Mouse (Mus musculus) lung, embryonic 16.5 days (tissue): ENCODE measurements around the gene Spem2. TPM values are rescaled to one million over a fixed set of nuclear protein-coding genes. Genes with fewer than 3 reads are reported as not detected.

ENCODE experiments used
- ATAC-seq: fragments of 200-750 bp; cut with Nextera tagmentation; 2 replicates; pipeline ENCODE4 v1.8.0; 2017; ENCODE audit warnings: low read depth, mild to moderate bottlenecking, moderate library complexity
- H3K27ac ChIP-seq: fragments of 300-500 bp; sonication (generic); 2 replicates; pipeline ENCODE4 v1.5.1; 2014; ENCODE audit warnings: mild to moderate bottlenecking, control low read depth, low read length
- H3K27me3 ChIP-seq: fragments of 300-500 bp; sonication (generic); 2 replicates; pipeline ENCODE4 v1.6.1; 2014; ENCODE audit warnings: low read depth, low read length, mixed read lengths; ENCODE audit not compliant: control insufficient read depth, insufficient read depth
- H3K36me3 ChIP-seq: fragments of 300-500 bp; sonication (generic); 2 replicates; pipeline ENCODE4 v1.6.1; 2014; ENCODE audit warnings: low read length; ENCODE audit not compliant: control insufficient read depth, insufficient read depth
- H3K4me1 ChIP-seq: fragments of 300-500 bp; sonication (generic); replicated peaks from 2 replicates; pipeline ENCODE4 v1.6.1; 2014; ENCODE audit warnings: low read length, mixed read lengths; ENCODE audit not compliant: control insufficient read depth, insufficient read depth
- H3K4me2 ChIP-seq: fragments of 300-500 bp; sonication (generic); 2 replicates; pipeline ENCODE4 v1.6.1; 2014; ENCODE audit warnings: low read depth, low read length, control low read depth
- H3K4me3 ChIP-seq: fragments of 300-500 bp; sonication (generic); 2 replicates; pipeline ENCODE4 v1.5.1; 2014; ENCODE audit warnings: mild to moderate bottlenecking, low read length, control low read depth
- H3K9ac ChIP-seq: fragments of 300-500 bp; sonication (generic); 2 replicates; pipeline ENCODE4 v1.6.1; 2014; ENCODE audit warnings: low read length, control low read depth
- H3K9me3 ChIP-seq: fragments of 300-500 bp; sonication (generic); 2 replicates; pipeline ENCODE4 v1.6.1; 2016; ENCODE audit warnings: low read length; ENCODE audit not compliant: control insufficient read depth
- WGBS: fragments of 180-500 bp; shearing (Covaris S2); extraction: QIAGEN DNeasy Blood & Tissue Kit; methylation state at CpG from one replicate; pipeline ENCODE4 v1.1.7; 2014; 5-methylcytosine and 5-hydroxymethylcytosine counted together
- polyA plus RNA-seq: library from polyadenylated mRNA; unstranded; fragments of >200 nt; fragmentation: Nextera tagmentation; extraction: Ambion mirVana; gene quantifications from 2 replicates; pipeline ENCODE4 v1.2.1, GENCODE M21; 2015

Spem2 gene
- polyA plus RNA-seq, 1 experiment from 2014 or later: not detected

DNA sequence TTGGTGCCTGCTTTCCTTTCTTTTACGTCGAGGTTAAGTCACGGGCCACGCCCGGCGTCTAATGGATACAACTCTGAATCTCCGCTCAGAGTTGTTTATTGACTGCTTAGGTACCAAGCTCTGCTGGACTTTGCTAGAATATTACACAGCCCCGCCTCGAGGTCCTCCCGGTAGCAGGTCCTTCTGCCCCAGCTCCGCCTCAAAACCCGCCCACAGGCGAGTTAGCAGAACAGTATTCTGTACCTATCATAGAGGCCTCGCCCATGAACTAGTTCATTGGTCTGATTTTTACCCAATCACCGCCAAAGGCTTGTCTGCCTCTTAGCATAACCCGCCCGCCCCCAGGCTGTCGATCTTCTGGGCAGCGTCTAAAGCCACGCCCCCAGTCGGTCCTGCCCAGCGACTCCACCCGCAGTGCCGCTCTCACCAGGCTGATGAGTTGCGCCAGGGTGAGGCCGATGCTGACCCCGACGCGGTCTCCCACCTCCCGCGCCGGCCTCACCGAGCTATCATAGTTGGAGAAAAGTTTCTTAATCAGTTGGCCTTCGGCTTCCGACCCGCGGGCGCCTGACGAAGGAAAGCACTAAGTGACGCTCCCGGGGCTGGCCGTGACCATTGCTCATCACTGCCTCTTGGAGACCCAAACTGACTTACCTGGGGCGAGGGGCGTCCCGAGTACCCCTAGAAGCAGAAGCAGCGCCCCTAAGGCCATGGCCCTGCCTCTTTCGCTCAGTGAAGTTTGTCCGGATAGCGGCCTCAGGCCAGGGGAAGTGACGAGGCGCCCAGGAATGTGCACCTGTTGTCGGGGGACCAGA, 22.9 kb downstream of the Spem2 start, which contains the start of gene Chrnb1:
TSS of gene Chrnb1 (minus strand) at position 776 of the 815 bp plus-strand sequence.
- Histone ChIP-seq H3K27ac (peak within 1 kb of the TSS; percentile 51; the same call in 1 of the 2 replicates), H3K36me3 (no peaks in the 10 kb centered on the region), H3K4me1 (peaks cover 14% of the 10 kb centered on the region), H3K4me2 (peak within 1 kb of the TSS; percentile 97), H3K4me3 (peak within 1 kb of the TSS; percentile 62), H3K9me3 (no peaks in the 10 kb centered on the region), H3K9ac (peak within 1 kb of the TSS; percentile 67), H3K27me3 (peaks cover 2% of the 10 kb centered on the region; the same call in 1 of the 2 replicates)
- 2% methylated on average over 52 of the region's 52 CpGs for WGBS
- ATAC-seq: peak; percentile 97

DNA sequence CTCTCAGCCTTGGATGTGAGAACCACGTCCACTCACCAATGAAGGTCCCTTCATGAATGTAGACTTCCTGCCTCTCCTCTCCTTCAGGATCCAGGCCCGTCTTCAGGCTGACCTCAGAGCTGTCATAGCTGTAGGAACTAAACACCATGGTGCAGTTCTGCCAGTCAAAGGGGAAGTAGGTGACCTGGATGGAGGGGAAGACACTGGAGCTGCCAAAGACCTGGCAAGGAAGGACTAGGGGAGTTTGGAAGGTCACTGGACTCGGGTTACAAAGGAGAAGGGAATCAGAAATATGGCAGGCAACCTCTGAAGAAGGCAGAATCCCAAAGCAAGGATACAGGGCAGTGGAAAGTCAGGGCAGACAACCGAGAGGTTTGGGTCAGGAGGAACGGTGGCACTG, 24.8 kb downstream of the Spem2 start:
- no peaks in the 10 kb centered on the region; the same call in 1 of the 2 replicates for H3K27me3 ChIP-seq
- H3K4me2 ChIP-seq: no peak overlapping the region
- H3K4me3 ChIP-seq: no peak overlapping the region
- no peaks in the 10 kb centered on the region for H3K9me3 ChIP-seq
- no peak overlapping the region for H3K9ac ChIP-seq
- WGBS: 54% methylated on average over 5 of the region's 5 CpGs
- 0 out of 2 replicates have a peak, but pooled peaks cover 2% of the 10 kb centered on the region for H3K4me1 ChIP-seq
- no peak overlapping the region for H3K27ac ChIP-seq
- no peaks in the 10 kb centered on the region for H3K36me3 ChIP-seq
- no peak for ATAC-seq

DNA sequence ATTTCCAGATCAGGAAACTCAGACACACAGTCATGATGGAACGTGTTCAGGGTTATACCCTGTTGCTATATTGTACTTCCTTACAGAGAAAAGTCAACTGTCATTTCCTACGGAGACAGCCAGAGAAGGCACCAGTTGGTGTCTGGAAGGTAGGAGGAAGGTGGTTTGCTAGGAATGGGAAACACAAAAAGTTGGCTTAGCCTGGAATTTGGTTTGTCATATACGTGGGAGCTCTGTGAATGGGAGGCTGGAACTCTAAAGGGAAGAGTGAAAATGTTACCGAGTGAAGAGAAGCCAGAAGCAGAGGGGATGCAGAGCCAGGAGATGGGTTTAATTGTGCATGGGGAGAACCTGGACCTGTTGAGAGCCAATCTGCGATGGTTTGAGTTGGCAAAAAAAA, 26.8 kb downstream of the Spem2 start:
- WGBS: 62% methylated on average over 5 of the region's 5 CpGs
- Histone ChIP-seq H3K4me1 (0 out of 2 replicates have a peak, but pooled peaks cover 2% of the 10 kb centered on the region), H3K9ac (no peak overlapping the region), H3K27ac (no peak overlapping the region), H3K27me3 (no peaks in the 10 kb centered on the region; the same call in 1 of the 2 replicates), H3K4me2 (no peak overlapping the region), H3K4me3 (no peak overlapping the region), H3K9me3 (no peaks in the 10 kb centered on the region), H3K36me3 (no peaks in the 10 kb centered on the region)
- no peak for ATAC-seq

- H3K9ac ChIP-seq: no peak overlapping the region
Observed at GRCm38 (mm10) chr11:69789431-69789830, 28.8 kb downstream of the Spem2 start.

DNA sequence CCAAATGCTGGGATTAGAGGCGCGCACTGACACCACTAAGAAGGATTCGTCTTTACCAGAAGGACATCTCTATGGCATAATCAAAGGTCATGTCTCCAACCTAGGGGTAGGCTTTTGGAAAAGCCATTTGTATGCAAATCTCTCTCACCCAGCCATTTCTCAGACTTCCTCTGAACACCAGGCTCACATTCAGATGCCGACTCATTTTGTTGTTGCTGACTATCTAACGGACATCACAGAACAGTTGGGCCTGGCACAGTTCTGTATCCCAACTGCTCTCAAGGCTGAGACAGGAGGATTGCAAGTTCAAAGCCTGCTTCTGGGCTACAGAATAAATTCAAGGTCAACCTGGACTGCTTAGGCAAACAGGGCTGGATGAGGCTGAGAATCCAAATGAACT, 31.0 kb downstream of the Spem2 start:
- Histone ChIP-seq H3K27me3 (no peaks in the 10 kb centered on the region), H3K4me2 (no peak overlapping the region), H3K4me3 (no peak overlapping the region), H3K9me3 (no peaks in the 10 kb centered on the region), H3K4me1 (peaks cover 4% of the 10 kb centered on the region), H3K36me3 (no peaks in the 10 kb centered on the region), H3K9ac (no peak overlapping the region), H3K27ac (no peak overlapping the region)
- no peak for ATAC-seq
- WGBS: 85% methylated on average over 5 of the region's 5 CpGs

More at GRCm38 (mm10) chr11:69789431-69789830, 28.8 kb downstream of the Spem2 start:
- Histone ChIP-seq H3K4me3 (no peak overlapping the region), H3K27me3 (no peaks in the 10 kb centered on the region; the same call in 1 of the 2 replicates), H3K4me2 (no peak overlapping the region), H3K9me3 (no peaks in the 10 kb centered on the region), H3K27ac (no peak overlapping the region), H3K4me1 (peaks cover 4% of the 10 kb centered on the region), H3K36me3 (no peaks in the 10 kb centered on the region)
- WGBS: 61% methylated on average over 5 of the region's 5 CpGs
- no peak for ATAC-seq

GRCm38 (mm10) chr11:69784793-69785272, 33.4 kb downstream of the Spem2 start:
- Histone ChIP-seq H3K27me3 (no peaks in the 10 kb centered on the region), H3K4me3 (peak overlapping the region; percentile 25), H3K4me1 (peaks cover 4% of the 10 kb centered on the region), H3K9ac (peak overlapping the region; percentile 44; the same call in 1 of the 2 replicates), H3K27ac (0 out of 2 replicates have a peak overlapping the region, but pooled peaks have one; percentile 2), H3K36me3 (no peaks in the 10 kb centered on the region), H3K4me2 (peak overlapping the region; percentile 55), H3K9me3 (no peaks in the 10 kb centered on the region)
- peak; percentile 77 for ATAC-seq
- WGBS: 26% methylated on average over 15 of the region's 15 CpGs

DNA sequence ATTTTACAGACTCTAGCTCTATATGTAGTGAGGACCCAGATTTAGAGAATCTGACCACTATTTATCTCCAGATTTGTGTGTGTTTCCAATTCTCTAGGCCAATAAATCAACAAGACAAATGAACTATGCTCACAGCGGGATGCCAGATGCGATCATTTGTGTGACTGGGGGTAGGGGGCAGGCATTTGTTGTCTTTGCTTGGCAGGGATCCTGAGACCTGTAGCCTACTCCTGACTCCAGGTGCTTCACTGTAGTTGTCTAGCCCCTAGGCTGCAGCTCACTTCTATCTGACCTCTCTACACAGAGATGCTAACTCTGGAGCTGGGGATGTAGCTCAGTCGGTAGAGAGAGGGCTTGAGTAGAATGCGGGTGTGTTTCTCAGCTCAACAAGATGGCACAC, 36.4 kb downstream of the Spem2 start:
- no peak for ATAC-seq

DNA sequence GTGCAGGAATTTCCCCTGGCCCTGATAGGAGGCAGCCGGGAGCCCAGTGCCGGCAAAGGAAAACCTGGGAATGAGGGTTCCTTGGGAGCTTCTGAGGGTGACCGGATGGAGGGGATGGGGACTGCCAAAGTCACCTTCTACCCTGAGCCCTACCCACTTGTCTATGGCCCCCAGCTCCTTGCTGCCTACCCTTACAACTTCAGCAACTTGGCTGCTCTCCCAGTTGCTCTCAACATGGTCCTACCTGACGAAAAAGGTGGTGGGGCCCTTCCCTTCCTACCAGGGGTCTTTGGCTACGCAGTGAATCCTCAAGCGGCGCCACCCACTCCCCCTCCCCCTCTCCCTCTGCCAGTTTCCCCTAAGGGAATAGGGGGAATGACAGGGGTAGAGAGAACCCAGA, 39.3 kb downstream of the Spem2 start:
- peak; percentile 57 for ATAC-seq
- H3K4me2 ChIP-seq: no peak overlapping the region

More for the DNA sequence above, 36.4 kb downstream of the Spem2 start:
- H3K4me3 ChIP-seq: no peak overlapping the region
- WGBS: 27% methylated on average over 4 of the region's 4 CpGs
- H3K4me1 ChIP-seq: peaks cover 10% of the 10 kb centered on the region
- H3K9me3 ChIP-seq: no peaks in the 10 kb centered on the region
- no peak overlapping the region for H3K27ac ChIP-seq
- H3K9ac ChIP-seq: no peak overlapping the region
- H3K36me3 ChIP-seq: no peaks in the 10 kb centered on the region
- no peaks in the 10 kb centered on the region for H3K27me3 ChIP-seq
- no peak overlapping the region for H3K4me2 ChIP-seq

DNA sequence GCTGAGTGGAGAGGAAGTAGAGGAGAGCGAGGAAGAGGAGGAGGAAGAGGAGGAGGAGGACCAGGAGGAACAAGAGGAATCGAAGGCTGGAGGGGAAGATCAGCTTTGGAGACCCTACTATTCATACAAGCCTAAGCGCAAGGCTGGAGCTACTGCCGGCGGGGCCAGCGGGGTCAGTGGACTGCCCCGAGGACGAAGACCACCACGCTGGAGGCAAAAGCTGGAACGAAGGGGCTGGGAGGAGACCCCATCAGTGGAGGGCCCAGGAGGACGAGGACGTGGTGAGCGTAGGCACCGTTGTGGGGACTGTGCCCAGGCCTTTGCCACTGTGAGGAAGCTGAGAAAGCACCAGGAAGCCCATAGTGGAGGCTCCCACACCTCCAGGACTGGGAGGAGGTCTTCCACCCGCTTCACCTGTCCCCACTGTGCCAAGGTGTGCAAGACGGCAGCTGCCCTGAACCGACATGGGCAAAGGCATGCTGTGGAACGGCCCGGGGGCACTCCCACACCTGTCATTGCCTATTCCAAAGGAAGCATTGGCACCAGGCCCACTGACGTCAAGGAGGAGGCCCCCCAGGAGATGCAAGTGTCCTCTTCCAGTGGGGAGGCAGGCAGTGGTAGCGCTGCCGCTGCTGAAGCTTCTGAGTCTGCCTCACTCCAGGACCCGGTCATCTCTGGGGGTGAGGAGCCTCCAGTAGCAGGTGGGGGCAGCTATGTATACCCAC, 39.8 kb downstream of the Spem2 start:
- Histone ChIP-seq H3K9ac (no peak overlapping the region), H3K27me3 (no peaks in the 10 kb centered on the region), H3K4me1 (peaks cover 6% of the 10 kb centered on the region), H3K27ac (no peak overlapping the region), H3K36me3 (0 out of 2 replicates have a peak, but pooled peaks cover 4% of the 10 kb centered on the region), H3K4me2 (no peak overlapping the region), H3K4me3 (no peak overlapping the region), H3K9me3 (no peaks in the 10 kb centered on the region)
- peak; percentile 35 for ATAC-seq
- WGBS: 65% methylated on average over 23 of the region's 23 CpGs

More for the DNA sequence above, 39.3 kb downstream of the Spem2 start:
- peaks cover 6% of the 10 kb centered on the region for H3K4me1 ChIP-seq
- no peak overlapping the region for H3K9ac ChIP-seq
- no peak overlapping the region for H3K27ac ChIP-seq
- H3K9me3 ChIP-seq: no peaks in the 10 kb centered on the region
- WGBS: 42% methylated on average over 7 of the region's 7 CpGs
- H3K27me3 ChIP-seq: no peaks in the 10 kb centered on the region
- H3K4me3 ChIP-seq: no peak overlapping the region
- H3K36me3 ChIP-seq: 0 out of 2 replicates have a peak, but pooled peaks cover 4% of the 10 kb centered on the region
